Mouse (Mus musculus): ENCODE measurements around the gene Kmt2e.

DNA sequence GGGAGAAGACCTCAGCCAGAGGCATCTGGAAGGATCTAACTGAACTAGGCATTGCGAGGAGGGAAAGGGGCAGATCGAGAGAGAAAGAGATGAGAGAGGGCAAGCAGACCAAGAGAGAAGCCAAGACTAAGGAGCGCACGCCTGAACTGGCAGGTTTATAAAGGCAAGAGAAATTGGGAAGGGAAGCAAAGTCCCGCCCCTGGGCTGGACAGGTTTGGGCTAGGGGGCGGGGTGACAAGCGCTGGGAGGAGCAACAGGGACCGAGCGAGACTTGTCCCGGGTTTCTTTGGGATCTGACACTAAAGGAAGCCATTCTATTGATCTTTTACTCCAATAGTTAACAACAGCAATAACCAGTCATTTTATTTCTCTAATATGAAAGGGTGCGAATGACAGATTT lies 31.1 kb upstream of the Kmt2e start:
- TF ChIP-seq CTCF (IDR thresholded peaks at IDR 0.05; ENCODE audit: extremely low read depth, insufficient read length, insufficient replicate concordance, low read depth, low read length) (no peak), POLR2A (IDR thresholded peaks at IDR 0.05; ENCODE audit: low read depth, low read length) (no peak)
